Mouse (Mus musculus) kidney, embryonic 14.5 days (tissue): ENCODE results near the gene Samd8. TPM values are rescaled to one million over a fixed set of nuclear protein-coding genes. Genes with fewer than 3 reads are reported as not detected.

Source experiments
- ATAC-seq: fragments of 200-750 bp; cut with Nextera tagmentation; 2 replicates; pipeline ENCODE4 v1.8.0; 2017; ENCODE audit warnings: moderate number of reproducible peaks, mild to moderate bottlenecking, moderate TSS enrichment, moderate library complexity; ENCODE audit not compliant: low FRiP score, low TSS enrichment
- H3K27ac ChIP-seq: fragments of 300-500 bp; sonication (generic); 2 replicates; pipeline ENCODE4 v1.5.1; 2014; ENCODE audit warnings: low read depth, mild to moderate bottlenecking, low read length, moderate library complexity, mixed read lengths
- H3K27me3 ChIP-seq: fragments of 300-500 bp; sonication (generic); 2 replicates; pipeline ENCODE4 v1.6.1; 2014; ENCODE audit warnings: mild to moderate bottlenecking, low read length; ENCODE audit not compliant: control insufficient read depth, insufficient read depth
- H3K36me3 ChIP-seq: fragments of 300-500 bp; sonication (generic); 2 replicates; pipeline ENCODE4 v1.6.1; 2014; ENCODE audit warnings: low read length, mixed read lengths; ENCODE audit not compliant: control insufficient read depth, insufficient read depth
- H3K4me1 ChIP-seq: fragments of 300-500 bp; sonication (generic); 2 replicates; pipeline ENCODE4 v1.6.1; 2014; ENCODE audit warnings: low read length, mixed read lengths; ENCODE audit not compliant: control insufficient read depth, insufficient read depth
- H3K4me2 ChIP-seq: fragments of 300-500 bp; sonication (generic); replicated peaks from 2 replicates; pipeline ENCODE4 v1.6.1; 2014; ENCODE audit warnings: low read depth, mild to moderate bottlenecking, low read length
- H3K4me3 ChIP-seq: fragments of 300-500 bp; sonication (generic); 2 replicates; pipeline ENCODE4 v1.5.1; 2014; ENCODE audit warnings: mild to moderate bottlenecking, low read length
- H3K9ac ChIP-seq: fragments of 300-500 bp; sonication (generic); 2 replicates; pipeline ENCODE4 v1.6.1; 2014; ENCODE audit warnings: low read depth, mild to moderate bottlenecking, low read length, moderate library complexity
- H3K9me3 ChIP-seq: fragments of 300-500 bp; sonication (generic); 2 replicates; pipeline ENCODE4 v1.6.1; 2016; ENCODE audit warnings: low read length; ENCODE audit not compliant: control insufficient read depth
- WGBS: fragments of 180-500 bp; shearing (Covaris S2); extraction: QIAGEN DNeasy Blood & Tissue Kit; methylation state at CpG from one replicate; pipeline ENCODE4 v1.1.7; 2014; 5-methylcytosine and 5-hydroxymethylcytosine counted together
- polyA plus RNA-seq: library from polyadenylated mRNA; unstranded; fragments of >200 nt; fragmentation: Nextera tagmentation; extraction: Ambion mirVana; gene quantifications from 2 replicates; pipeline ENCODE4 v1.2.1, GENCODE M21; 2014

Samd8 gene
- polyA plus RNA-seq, 1 experiment from 2014 or later: 13.2 TPM

DNA sequence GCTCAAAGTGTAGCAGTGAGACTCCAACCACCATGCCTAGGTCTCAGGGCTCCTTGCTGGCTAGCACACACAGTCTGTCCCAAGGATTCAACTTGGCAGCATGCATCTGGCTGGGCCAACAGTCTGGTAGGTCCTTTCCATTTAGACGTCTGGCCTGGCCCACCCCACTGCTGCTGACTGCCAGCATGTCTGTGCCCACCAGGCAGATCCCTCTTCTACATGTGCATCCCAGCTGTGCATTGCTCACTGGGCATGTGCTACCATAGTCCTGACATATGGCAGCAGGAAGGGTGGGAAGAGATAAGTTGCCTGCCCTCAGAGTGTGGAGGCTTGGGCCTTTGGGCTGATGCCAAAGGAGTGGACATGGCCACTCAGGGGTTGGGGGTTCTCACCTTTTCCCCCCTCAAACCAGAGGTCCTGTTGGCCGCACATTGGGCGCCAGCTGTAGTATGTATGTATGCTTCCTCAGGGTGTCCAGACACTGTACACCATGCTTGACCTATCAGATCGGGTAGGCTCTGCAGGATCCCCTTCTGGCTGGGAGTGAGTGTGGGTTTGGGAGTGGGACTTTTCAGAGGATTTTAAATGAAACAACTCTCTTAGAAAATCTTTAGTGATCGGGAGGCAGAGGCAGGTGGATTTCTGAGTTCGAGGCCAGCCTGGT lies 52.3 kb downstream of the Samd8 start:
- 90% methylated on average over 6 of the region's 6 CpGs for WGBS
- 0 out of 2 replicates have a peak, but pooled peaks cover 3% of the 10 kb centered on the region for H3K4me1 ChIP-seq
- no peaks in the 10 kb centered on the region; the same call in 1 of the 2 replicates for H3K36me3 ChIP-seq
- H3K9me3 ChIP-seq: no peaks in the 10 kb centered on the region
- H3K4me3 ChIP-seq: no peak overlapping the region
- no peaks in the 10 kb centered on the region for H3K27me3 ChIP-seq
- H3K27ac ChIP-seq: no peak overlapping the region
- no peak for ATAC-seq
- H3K9ac ChIP-seq: no peak overlapping the region
- H3K4me2 ChIP-seq: no peak overlapping the region

DNA sequence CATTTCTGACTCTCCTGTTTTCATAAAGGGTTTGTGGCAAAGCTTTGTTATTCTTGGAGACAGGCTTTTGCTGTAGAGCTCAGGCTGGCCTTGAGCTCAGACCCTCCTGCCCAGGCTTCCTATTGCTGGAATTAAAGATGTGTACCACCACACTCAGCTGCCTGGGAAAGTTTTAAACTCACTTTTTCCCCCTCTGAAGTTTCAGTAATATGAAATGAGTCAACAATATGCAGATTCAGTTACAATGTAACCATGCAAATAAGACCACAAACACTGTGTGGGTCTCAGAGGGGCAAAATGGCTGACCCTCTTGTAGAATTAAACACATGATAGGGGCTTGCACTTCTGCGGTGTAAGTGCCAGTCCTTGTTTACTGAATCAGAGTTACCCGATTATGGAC lies 55.9 kb downstream of the Samd8 start:
- H3K9me3 ChIP-seq: no peaks in the 10 kb centered on the region
- 63% methylated on average over 2 of the region's 2 CpGs for WGBS
- 0 out of 2 replicates have a peak, but pooled peaks cover 3% of the 10 kb centered on the region for H3K4me1 ChIP-seq
- H3K4me2 ChIP-seq: no peak overlapping the region
- no peaks in the 10 kb centered on the region for H3K27me3 ChIP-seq
- H3K9ac ChIP-seq: no peak overlapping the region
- no peak overlapping the region for H3K4me3 ChIP-seq
- no peaks in the 10 kb centered on the region for H3K36me3 ChIP-seq
- no peak for ATAC-seq
- no peak overlapping the region for H3K27ac ChIP-seq

DNA sequence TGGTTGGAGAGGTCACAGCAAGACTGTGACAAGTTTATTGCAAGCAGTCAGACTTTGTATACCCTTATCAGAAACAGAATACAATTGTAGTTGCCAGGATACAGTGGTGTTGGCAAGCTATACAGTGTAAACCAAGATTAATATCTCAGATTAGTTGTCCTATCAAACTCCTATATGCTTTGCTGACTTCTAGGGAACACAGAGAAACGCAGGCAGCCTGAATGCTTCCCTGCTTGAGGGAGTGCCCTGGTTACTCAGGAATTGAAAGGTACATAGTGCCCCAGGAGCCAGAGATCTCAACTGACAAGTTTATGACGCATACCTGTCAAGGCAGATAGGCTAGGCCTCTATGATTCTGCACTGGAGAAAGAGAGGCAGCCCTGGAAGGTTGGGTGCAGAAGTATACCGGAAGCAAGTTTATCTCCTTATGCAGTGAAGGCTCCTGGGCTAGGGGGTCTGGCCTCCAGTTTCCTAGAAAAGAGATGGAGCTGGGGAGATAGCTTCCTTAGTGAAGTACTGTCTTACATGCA lies 56.4 kb downstream of the Samd8 start:
- WGBS: 75% methylated on average over 3 of the region's 3 CpGs
- Histone ChIP-seq H3K4me2 (no peak overlapping the region), H3K27ac (no peak overlapping the region), H3K4me1 (0 out of 2 replicates have a peak, but pooled peaks cover 3% of the 10 kb centered on the region), H3K4me3 (no peak overlapping the region), H3K27me3 (no peaks in the 10 kb centered on the region), H3K36me3 (no peaks in the 10 kb centered on the region), H3K9me3 (no peaks in the 10 kb centered on the region), H3K9ac (0 out of 2 replicates have a peak overlapping the region, but pooled peaks have one; percentile 7)
- no peak for ATAC-seq

DNA sequence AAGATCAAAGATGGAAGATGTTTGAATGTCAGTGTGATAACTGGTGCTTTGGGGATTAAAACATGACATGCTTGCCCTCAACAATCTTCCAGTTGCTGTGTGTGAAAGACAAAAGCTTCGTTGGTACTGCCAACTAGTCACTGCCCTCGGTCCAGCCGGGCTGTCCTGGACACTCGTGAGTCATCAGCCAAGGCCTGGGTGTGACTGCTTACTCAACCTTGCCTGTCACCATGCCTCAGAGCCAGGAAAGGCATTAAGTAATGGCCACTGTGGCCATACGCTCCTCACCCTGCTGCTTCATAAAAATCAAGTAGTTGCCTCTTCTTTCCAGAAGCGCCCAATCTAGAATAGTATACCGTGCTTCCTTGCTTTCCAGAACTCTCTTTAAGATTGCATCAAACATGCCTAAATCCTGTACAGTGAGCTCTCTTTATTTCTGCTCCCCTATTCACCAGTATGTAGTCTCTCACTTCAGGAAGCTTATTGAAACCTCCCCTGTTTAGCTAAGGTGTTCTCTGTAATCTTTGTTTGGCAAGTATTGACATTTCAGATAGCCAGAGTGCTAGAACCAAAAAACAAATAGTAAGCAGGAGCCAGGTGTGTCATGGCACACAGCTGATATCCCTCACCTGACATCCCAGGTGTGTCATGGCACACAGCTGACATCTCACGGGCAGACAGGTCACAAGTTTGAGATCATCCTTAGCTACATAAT lies 58.0 kb downstream of the Samd8 start:
- no peaks in the 10 kb centered on the region for H3K27me3 ChIP-seq
- H3K4me3 ChIP-seq: no peak overlapping the region
- 0 out of 2 replicates have a peak, but pooled peaks cover 3% of the 10 kb centered on the region for H3K4me1 ChIP-seq
- no peak overlapping the region for H3K9ac ChIP-seq
- no peak for ATAC-seq
- H3K4me2 ChIP-seq: no peak overlapping the region
- H3K36me3 ChIP-seq: no peaks in the 10 kb centered on the region
- H3K27ac ChIP-seq: no peak overlapping the region
- WGBS: 83% methylated on average over 8 of the region's 8 CpGs
- no peaks in the 10 kb centered on the region for H3K9me3 ChIP-seq

DNA sequence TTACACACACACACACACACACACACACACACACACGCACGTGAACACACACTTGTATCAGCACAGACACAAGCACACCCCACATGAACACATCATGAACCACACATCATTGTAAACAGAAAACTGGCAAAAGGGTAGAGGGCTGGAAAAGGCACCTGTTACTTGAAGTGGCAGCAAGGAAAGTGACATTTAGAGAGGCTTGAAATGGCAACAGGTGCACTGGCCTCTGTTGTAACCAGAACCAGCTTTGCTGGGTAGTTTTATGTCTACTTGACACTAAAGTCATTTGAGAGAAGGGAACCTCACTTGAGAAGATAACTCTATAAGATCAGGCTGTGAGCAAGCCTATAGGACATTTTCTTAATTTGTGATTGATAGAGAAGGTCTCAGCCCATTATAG lies 59.1 kb downstream of the Samd8 start:
- no peak overlapping the region for H3K4me2 ChIP-seq
- no peaks in the 10 kb centered on the region for H3K27me3 ChIP-seq
- H3K36me3 ChIP-seq: no peaks in the 10 kb centered on the region
- H3K4me1 ChIP-seq: 0 out of 2 replicates have a peak, but pooled peaks cover 3% of the 10 kb centered on the region
- H3K4me3 ChIP-seq: no peak overlapping the region
- H3K27ac ChIP-seq: no peak overlapping the region
- no peak for ATAC-seq
- WGBS: 92% methylated on average over 2 of the region's 2 CpGs
- H3K9ac ChIP-seq: no peak overlapping the region
- H3K9me3 ChIP-seq: no peaks in the 10 kb centered on the region

DNA sequence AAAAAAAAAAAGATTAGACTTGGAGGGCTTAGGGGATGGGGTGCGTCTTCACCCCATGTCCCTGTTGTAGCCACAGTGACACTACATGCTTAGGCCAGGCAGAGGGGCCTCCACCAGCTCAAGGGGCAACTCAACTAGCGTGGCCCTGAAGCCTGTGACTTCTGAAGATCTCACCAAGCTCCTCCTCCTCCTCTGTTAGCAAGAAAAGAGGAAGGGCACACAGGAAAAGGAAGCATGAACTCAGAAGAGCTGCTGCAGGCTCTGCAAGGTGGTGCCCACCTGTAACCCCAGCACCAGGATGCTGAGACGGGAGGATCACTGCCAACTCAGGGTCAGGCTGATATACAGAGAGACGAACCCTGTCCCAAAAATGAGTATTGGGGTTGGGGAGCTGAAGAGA lies 61.0 kb downstream of the Samd8 start:
- Histone ChIP-seq H3K27ac (no peak overlapping the region), H3K27me3 (no peaks in the 10 kb centered on the region), H3K9me3 (no peaks in the 10 kb centered on the region), H3K4me3 (no peak overlapping the region), H3K4me1 (0 out of 2 replicates have a peak, but pooled peaks cover 3% of the 10 kb centered on the region), H3K36me3 (no peaks in the 10 kb centered on the region), H3K9ac (no peak overlapping the region), H3K4me2 (no peak overlapping the region)
- 92% methylated on average over 4 of the region's 4 CpGs for WGBS
- ATAC-seq: no peak

DNA sequence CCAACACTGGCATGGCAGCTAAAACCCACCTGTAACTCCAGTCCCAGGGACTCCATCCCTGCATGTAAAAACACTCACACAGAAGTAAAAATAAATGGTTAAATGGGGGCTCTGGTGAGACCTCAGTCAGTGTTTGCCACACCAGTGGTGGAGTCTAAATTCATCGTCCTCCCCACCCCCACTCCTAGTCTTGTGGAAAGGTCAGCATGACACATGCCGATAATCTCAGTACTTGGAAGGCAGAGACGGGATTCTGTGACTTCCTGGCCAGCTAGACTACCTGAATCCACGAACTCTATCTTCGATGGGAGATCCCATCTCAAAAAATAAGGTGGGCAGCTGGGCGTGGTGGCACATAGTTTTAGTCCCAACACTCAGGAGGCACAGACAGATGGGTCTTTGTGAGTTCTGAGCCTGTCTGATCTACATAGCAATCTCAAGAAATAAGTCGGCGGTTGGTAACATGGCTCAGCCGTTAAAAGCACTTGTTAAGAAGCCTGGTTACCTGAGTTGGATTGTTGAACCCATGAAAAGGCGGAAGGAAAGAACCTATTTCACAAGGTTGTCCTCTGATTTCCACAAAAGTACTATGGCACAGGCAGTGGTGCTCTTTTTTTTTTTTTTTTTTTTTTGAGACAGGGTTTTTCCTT lies 61.5 kb downstream of the Samd8 start:
- H3K27me3 ChIP-seq: no peaks in the 10 kb centered on the region
- H3K9me3 ChIP-seq: no peaks in the 10 kb centered on the region
- no peak overlapping the region for H3K27ac ChIP-seq
- no peak for ATAC-seq
- H3K36me3 ChIP-seq: no peaks in the 10 kb centered on the region
- no peak overlapping the region for H3K4me2 ChIP-seq
- H3K4me1 ChIP-seq: 0 out of 2 replicates have a peak, but pooled peaks cover under 1% of the 10 kb centered on the region
- 84% methylated on average over 10 of the region's 10 CpGs for WGBS
- H3K9ac ChIP-seq: no peak overlapping the region
- H3K4me3 ChIP-seq: no peak overlapping the region

DNA sequence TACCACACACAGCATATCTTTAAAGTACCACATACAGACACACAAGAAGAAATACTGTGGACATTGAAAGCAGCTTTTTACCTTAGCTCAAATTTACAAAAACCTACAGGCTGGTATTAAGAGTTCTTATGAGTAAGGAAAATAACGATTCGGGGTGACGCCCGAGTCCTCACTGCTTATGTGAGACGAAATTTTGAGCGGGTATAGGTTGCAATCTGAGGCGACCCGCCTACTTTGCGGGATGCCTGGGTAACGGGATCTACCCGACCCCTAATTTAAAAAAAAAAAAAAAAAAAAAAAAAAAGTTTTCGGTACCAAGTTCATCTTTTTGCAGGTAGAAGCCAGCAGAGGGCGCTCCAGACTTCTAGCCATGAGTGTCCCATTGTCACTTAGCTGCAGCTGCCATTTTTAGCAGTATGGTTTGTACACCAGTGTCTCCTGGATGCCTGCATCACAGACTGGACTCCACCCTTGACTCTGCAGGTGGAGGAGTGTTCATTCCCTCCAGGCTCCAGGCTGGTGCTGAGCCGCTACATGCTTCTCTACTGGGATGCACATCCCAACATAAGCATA lies 62.3 kb downstream of the Samd8 start:
- Histone ChIP-seq H3K27me3 (no peaks in the 10 kb centered on the region), H3K36me3 (no peaks in the 10 kb centered on the region), H3K4me3 (no peak overlapping the region), H3K9ac (no peak overlapping the region), H3K4me2 (no peak overlapping the region), H3K4me1 (no peaks in the 10 kb centered on the region), H3K9me3 (no peaks in the 10 kb centered on the region), H3K27ac (no peak overlapping the region)
- WGBS: 24% methylated on average over 14 of the region's 14 CpGs
- ATAC-seq: peak; percentile 65
